Mouse (Mus musculus): ENCODE data around the gene Ly6g6d. TPM values are rescaled to one million over a fixed set of nuclear protein-coding genes. Genes with fewer than 3 reads are reported as not detected.

Ly6g6d gene
- polyA plus RNA-seq, 1 experiment = 8.5 TPM

DNA sequence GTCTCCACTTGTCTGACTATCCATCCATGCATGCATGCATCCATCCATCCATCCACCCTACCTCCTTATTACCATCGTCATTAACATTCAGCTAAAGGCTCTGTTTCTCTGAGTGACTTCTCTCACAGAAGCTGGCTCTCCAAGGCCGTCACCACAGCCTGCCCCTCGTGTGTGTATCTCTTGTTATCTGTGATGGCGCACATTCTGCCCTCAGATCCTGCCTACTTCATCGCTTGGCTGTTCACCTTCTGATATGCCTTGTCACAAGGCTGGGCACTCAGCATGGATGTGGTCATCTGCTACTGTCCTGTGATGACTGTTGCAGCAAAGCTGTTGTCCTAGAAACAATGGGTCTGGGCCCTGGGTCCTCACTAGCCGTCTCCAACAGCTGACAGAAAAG is 26.9 kb upstream of the Ly6g6d start:
- no peaks in the 10 kb centered on the region for H3K27me3 ChIP-seq (ENCODE audit: control insufficient read depth, insufficient read depth, low read length)
- H3K4me3 ChIP-seq (replicated peaks; ENCODE audit: insufficient read depth, low read depth, low read length) = no peak overlapping the region
- H3K27ac ChIP-seq (ENCODE audit: insufficient read depth, low read length) = peak overlapping the region; percentile 23; the same call in 1 of the 2 replicates
- no peak for DNase-seq
- WGBS = 61% methylated on average over 6 of the region's 6 CpGs
- no peak for TF ChIP-seq POLR2A (IDR thresholded peaks at IDR 0.05; ENCODE audit: borderline replicate concordance, insufficient read depth, low read length)
- TF ChIP-seq CTCF (IDR thresholded peaks at IDR 0.05; ENCODE audit: borderline replicate concordance, insufficient read depth, low read depth, low read length) = no peak
- peaks cover 57% of the 10 kb centered on the region for H3K4me1 ChIP-seq (ENCODE audit: control insufficient read depth, insufficient read depth, low read length)

DNA sequence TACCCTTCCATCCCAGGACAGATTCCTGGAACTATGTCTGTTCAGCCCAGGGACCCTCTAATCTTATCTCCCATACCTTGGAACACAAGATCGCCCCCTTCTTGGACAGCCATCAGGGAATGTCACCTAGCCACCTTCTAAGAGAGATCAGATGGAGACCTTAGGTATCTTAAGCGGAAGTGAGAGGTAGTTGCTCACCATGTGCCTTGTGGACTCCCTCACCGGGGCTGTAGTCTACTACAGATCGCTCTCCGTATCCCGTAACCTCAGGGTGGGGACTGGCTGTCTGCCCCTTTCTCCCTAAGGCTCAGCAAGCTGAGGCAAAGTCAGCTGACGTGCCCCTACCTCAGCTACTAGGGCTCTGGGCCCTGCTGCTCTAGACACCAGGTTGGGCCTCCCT is 26.2 kb upstream of the Ly6g6d start:
- WGBS = 84% methylated on average over 7 of the region's 7 CpGs
- H3K4me3 ChIP-seq (replicated peaks; ENCODE audit: insufficient read depth, low read depth, low read length) = no peak overlapping the region
- no peak overlapping the region for H3K27ac ChIP-seq (ENCODE audit: insufficient read depth, low read length)
- peaks cover 63% of the 10 kb centered on the region for H3K4me1 ChIP-seq (ENCODE audit: control insufficient read depth, insufficient read depth, low read length)
- H3K27me3 ChIP-seq (ENCODE audit: control insufficient read depth, insufficient read depth, low read length) = no peaks in the 10 kb centered on the region
- no peak for DNase-seq
- TF ChIP-seq CTCF (IDR thresholded peaks at IDR 0.05; ENCODE audit: borderline replicate concordance, insufficient read depth, low read depth, low read length) (no peak), POLR2A (IDR thresholded peaks at IDR 0.05; ENCODE audit: borderline replicate concordance, insufficient read depth, low read length) (no peak)

DNA sequence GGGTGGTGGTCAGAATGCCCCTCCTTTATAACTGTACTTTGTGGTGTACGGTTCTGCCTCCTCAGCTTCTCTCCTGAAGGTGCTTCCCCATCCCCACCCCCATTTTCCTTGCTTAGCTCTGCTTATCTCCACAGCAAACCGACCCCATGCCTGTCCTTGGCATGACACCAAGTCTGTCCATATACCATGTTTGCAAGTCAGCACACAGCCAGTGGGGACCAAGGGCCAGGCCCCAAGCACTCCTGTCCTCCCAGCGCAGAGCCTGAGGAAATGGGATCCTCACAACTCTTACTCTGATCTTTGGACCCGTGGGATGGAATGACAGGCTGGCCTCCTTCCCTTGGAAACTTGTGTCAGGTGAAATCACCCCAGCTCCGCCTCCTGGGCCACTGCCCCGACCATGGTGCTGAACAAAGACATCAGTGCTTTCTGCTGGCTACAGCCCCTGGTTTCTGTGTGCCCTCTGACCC is 25.4 kb upstream of the Ly6g6d start:
- H3K4me1 ChIP-seq (ENCODE audit: control insufficient read depth, insufficient read depth, low read length) = peaks cover 68% of the 10 kb centered on the region
- 35% methylated on average over 6 of the region's 6 CpGs for WGBS
- no peak overlapping the region for H3K27ac ChIP-seq (ENCODE audit: insufficient read depth, low read length)
- no peak for TF ChIP-seq CTCF (IDR thresholded peaks at IDR 0.05; ENCODE audit: borderline replicate concordance, insufficient read depth, low read depth, low read length)
- TF ChIP-seq POLR2A (IDR thresholded peaks at IDR 0.05; ENCODE audit: borderline replicate concordance, insufficient read depth, low read length) = no peak
- DNase-seq = no peak
- no peak overlapping the region for H3K4me3 ChIP-seq (replicated peaks; ENCODE audit: insufficient read depth, low read depth, low read length)
- no peaks in the 10 kb centered on the region for H3K27me3 ChIP-seq (ENCODE audit: control insufficient read depth, insufficient read depth, low read length)

DNA sequence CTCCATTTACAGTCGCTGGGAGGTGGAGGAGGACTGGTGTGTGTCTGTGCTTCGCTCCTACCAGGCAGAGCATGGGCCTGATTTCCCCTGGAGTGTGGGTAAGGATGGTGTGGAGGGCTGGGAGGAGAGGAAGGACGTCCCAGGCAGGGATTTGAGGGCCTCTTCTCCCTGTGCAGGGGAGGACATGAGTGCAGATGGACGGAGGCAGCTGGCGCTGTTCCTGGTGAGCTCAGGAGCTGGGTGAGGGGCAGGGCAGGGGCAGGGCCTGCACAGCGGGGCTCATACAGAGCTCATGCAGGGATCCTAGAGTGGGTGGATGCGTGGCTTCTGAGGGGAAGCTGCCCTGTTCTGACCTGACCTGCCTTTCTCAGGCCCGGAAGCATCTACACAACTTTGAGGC is 24.4 kb upstream of the Ly6g6d start:
- no peak overlapping the region for H3K4me3 ChIP-seq (replicated peaks; ENCODE audit: insufficient read depth, low read depth, low read length)
- peak overlapping the region; percentile 29 for H3K27ac ChIP-seq (ENCODE audit: insufficient read depth, low read length)
- TF ChIP-seq CTCF (IDR thresholded peaks at IDR 0.05; ENCODE audit: borderline replicate concordance, insufficient read depth, low read depth, low read length) (no peak), POLR2A (IDR thresholded peaks at IDR 0.05; ENCODE audit: borderline replicate concordance, insufficient read depth, low read length) (no peak)
- H3K27me3 ChIP-seq (ENCODE audit: control insufficient read depth, insufficient read depth, low read length) = no peaks in the 10 kb centered on the region
- DNase-seq = peak in 1 of 2 experiments; percentile 55
- 18% methylated on average over 8 of the region's 8 CpGs for WGBS
- H3K4me1 ChIP-seq (ENCODE audit: control insufficient read depth, insufficient read depth, low read length) = peaks cover 71% of the 10 kb centered on the region

DNA sequence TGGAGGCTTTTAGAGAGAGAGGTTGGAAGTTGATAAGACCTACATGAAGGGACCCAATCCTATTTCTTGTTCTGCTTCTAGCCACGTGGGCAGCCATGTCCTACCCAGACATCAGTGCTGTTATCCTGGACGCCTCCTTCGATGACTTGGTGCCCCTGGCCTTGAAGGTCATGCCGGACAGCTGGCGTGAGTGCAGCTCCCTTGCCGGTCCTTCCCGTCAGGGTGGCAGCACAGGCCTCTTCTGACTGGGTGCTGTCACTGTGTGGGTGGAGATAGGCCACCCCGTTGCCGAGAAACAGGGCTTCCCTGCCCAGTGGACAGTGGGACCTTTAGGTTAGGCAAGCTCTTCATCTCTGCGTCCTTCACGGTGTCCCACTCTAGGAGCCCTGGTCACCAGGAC is 23.3 kb upstream of the Ly6g6d start:
- no peaks in the 10 kb centered on the region for H3K27me3 ChIP-seq (ENCODE audit: control insufficient read depth, insufficient read depth, low read length)
- no peak for TF ChIP-seq CTCF (IDR thresholded peaks at IDR 0.05; ENCODE audit: borderline replicate concordance, insufficient read depth, low read depth, low read length)
- TF ChIP-seq POLR2A (IDR thresholded peaks at IDR 0.05; ENCODE audit: borderline replicate concordance, insufficient read depth, low read length) = no peak
- no peak overlapping the region for H3K4me3 ChIP-seq (replicated peaks; ENCODE audit: insufficient read depth, low read depth, low read length)
- peaks cover 80% of the 10 kb centered on the region for H3K4me1 ChIP-seq (ENCODE audit: control insufficient read depth, insufficient read depth, low read length)
- DNase-seq = no peak
- WGBS = 30% methylated on average over 11 of the region's 11 CpGs
- peak overlapping the region; percentile 29 for H3K27ac ChIP-seq (ENCODE audit: insufficient read depth, low read length)

DNA sequence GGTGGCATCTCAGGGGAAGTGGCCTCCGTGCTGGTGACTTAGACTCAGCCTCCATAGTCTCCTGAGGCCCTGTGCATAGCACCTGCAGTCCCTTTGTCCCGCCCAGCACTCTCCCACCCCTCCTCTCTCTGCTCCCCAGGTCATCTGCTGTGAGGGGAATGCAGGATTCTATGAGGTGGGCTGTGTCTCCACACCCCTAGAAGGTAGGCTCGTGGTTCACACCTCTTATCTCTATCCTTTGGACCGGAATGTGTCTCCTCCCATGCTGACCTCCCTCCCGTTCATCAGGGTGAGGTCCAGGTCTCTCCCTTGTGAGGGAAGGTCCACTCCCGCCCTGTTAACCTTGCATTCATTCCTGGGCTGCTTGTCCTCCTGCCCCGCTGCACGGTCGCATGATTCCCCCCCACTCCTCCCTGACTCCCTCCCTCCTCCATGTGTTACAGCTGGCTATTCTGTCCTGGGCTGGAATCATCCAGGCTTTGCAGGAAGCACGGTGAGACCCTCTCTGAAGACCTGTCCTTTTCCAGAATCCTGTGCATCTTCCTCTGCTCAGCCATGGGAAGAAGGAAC is 22.4 kb upstream of the Ly6g6d start:
- Histone ChIP-seq H3K4me1 (ENCODE audit: control insufficient read depth, insufficient read depth, low read length) (peaks cover 78% of the 10 kb centered on the region), H3K27me3 (ENCODE audit: control insufficient read depth, insufficient read depth, low read length) (no peaks in the 10 kb centered on the region), H3K4me3 (replicated peaks; ENCODE audit: insufficient read depth, low read depth, low read length) (no peak overlapping the region), H3K27ac (ENCODE audit: insufficient read depth, low read length) (no peak overlapping the region)
- TF ChIP-seq CTCF (IDR thresholded peaks at IDR 0.05; ENCODE audit: borderline replicate concordance, insufficient read depth, low read depth, low read length) = no peak
- TF ChIP-seq POLR2A (IDR thresholded peaks at IDR 0.05; ENCODE audit: borderline replicate concordance, insufficient read depth, low read length) = no peak
- WGBS = 46% methylated on average over 10 of the region's 10 CpGs
- DNase-seq = no peak

DNA sequence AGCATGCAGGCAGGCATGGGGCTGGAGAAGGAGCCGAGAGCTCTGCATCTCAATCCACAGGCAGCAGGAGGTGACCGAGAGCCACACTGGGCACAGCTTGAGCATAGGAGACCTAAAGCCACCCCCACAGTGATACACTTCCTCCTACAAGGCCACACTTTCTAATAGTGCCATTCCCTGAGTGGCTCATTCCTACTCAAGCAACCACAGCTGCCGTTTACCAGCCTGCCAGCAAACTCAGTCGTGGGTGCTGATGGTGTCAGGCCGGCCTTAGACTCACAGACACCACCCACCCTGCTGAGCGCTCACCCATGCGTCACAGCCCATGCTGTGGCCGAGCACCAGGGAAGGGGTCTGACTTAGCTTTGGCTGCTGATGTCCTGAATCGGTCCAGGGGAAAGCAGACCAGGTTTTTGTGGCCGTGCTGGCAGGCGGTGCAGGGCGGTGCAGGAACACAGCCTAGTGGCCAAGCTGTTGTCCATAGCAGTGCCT is 19.3 kb upstream of the Ly6g6d start:
- H3K27ac ChIP-seq (ENCODE audit: insufficient read depth, low read length) = peak overlapping the region; percentile 86
- no peaks in the 10 kb centered on the region for H3K27me3 ChIP-seq (ENCODE audit: control insufficient read depth, insufficient read depth, low read length)
- peaks cover 76% of the 10 kb centered on the region for H3K4me1 ChIP-seq (ENCODE audit: control insufficient read depth, insufficient read depth, low read length)
- 13% methylated on average over 12 of the region's 12 CpGs for WGBS
- peak; percentile 72 to 78 for DNase-seq
- H3K4me3 ChIP-seq (replicated peaks; ENCODE audit: insufficient read depth, low read depth, low read length) = no peak overlapping the region
- TF ChIP-seq CTCF (IDR thresholded peaks at IDR 0.05; ENCODE audit: borderline replicate concordance, insufficient read depth, low read depth, low read length) (0 out of 2 replicates have a peak, but pooled peaks have one; percentile 41), POLR2A (IDR thresholded peaks at IDR 0.05; ENCODE audit: borderline replicate concordance, insufficient read depth, low read length) (no peak)

DNA sequence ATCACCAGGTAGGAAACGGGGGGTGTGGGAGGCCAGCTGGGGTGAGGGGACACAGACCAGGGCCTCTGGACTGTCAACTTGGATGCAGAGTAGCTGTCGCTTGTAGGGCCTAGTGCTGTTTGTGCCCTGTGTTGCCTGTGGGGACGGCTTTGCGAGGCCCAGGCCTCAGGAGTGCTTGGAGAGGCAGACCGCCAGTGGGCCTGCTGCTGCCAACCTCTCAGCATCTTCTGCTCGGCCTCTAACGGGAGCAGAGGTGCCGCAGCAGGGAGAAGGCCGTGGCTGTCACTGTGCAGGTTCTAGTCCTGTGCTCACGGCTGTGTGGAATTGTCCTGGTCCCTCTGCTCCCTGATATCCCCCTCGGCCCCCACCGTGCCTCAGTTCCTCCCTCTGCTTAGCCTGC is 18.7 kb upstream of the Ly6g6d start:
- Histone ChIP-seq H3K27ac (ENCODE audit: insufficient read depth, low read length) (peak overlapping the region; percentile 86), H3K27me3 (ENCODE audit: control insufficient read depth, insufficient read depth, low read length) (no peaks in the 10 kb centered on the region), H3K4me1 (ENCODE audit: control insufficient read depth, insufficient read depth, low read length) (peaks cover 76% of the 10 kb centered on the region), H3K4me3 (replicated peaks; ENCODE audit: insufficient read depth, low read depth, low read length) (no peak overlapping the region)
- TF ChIP-seq POLR2A (IDR thresholded peaks at IDR 0.05; ENCODE audit: borderline replicate concordance, insufficient read depth, low read length) = no peak
- TF ChIP-seq CTCF (IDR thresholded peaks at IDR 0.05; ENCODE audit: borderline replicate concordance, insufficient read depth, low read depth, low read length) = no peak
- WGBS = 20% methylated on average over 12 of the region's 12 CpGs
- DNase-seq = peak; percentile 59 to 67

All from cerebellum, adult 2 months (tissue).